Mouse (Mus musculus) kidney, postnatal 4 days (tissue): ENCODE results near the gene Shbg.

ENCODE experiments used
- DNase-seq, 2 experiments: peaks; one replicate each; pipeline ENCODE4 v3.0.0; 2021; ENCODE audit warnings: mixed read lengths in 2 of 2

The Shbg gene

DNA sequence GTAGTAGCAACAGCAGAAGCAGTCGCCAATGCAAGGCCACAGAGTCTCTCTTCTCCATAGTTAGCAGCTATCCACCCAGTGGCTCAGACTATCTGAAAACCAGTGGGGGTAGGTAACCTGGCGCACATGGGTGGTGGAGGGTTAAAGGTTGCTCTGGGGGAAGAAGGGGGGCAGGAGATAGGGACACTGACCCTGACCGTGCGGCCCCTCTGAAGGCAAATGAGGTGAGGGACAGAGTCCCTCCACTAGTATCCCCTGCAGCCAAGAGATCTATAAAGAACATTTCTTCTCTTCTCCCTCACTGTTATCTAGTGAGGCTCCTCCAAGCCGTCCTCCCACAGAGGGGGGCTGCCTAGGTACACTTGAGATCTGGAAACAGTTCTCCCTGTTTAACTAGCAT is at the start of gene Shbg:
Shbg (minus strand) TSS at position 101 of the 400 bp plus-strand sequence.
- DNase-seq: no peak

DNA sequence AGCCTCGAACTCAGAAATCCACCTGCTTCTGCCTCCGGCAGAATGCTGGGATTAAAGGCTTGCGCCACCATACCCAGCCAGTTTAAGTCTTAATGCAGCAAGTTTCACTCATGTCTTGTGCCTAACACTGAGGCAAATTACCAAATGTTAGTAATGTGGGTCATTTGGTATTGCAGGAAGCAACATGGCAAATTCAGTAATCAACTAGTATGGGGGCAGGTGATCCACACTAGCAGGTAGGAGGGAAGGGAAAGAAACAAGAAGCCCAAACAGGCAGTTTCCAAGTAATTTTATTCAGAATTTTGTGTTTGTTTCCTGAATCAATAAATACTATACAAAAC is 48.9 kb upstream of the Shbg start:
- DNase-seq: no peak

DNA sequence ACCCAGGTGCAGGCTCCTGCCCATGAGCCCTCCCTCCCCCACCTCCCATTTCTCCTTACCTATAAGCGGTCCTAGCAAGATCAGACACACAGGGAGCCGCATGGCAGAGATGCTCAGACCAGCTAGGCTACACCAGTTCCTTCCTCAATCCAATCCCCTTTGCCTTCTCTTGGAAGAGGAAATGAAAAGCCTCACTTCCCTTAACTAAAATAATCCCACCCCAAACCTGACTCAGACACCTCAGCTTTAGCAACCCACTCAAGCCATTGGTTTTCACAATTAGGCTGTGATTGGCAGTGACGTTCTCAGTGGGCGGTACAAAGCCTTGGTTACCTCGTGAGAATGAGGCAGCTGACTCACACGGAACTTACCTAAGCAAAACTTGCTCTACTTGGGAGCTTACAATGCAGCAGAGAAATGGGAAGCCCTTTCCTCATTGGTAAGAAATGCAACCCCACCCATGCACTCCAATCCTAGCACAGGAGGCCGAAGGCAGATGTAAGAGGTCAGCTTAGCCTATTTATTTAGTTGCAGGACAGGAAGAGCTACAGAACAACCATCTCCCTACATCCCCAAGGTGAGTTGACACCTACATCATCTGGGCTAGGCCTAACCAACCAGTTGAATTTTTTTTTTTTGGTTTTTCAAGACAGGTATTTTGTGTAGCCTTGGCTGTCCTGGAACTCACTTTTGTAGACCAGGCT is 48.4 kb upstream of the Shbg start, which contains the start of gene Cd68:
Cd68 (minus strand) TSS at position 193 of the 704 bp plus-strand sequence.
- peak; percentile 55 to 63 for DNase-seq

DNA sequence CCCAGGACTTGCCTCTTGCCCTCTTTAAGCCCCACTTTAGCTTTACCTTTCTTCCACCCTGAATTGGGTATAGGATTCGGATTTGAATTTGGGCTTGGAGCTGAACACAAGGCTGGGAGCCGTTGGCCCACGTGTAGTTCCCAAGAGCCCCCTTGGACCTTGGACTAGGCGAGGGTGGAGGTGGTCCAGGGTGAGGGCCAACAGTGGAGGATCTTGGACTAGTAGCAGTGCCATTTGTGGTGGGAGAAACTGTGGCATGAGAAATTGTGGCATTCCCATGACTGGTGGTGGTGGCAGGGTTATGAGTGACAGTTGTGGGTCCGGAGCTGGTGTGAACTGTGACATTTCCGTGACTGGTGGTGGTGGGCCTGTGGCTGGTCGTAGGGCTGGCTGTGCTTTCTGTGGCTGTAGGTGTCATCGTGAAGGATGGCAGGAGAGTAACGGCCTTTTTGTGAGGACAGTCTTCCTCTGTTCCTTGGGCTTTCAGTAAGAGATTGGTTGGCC is 47.8 kb upstream of the Shbg start:
- DNase-seq: peak in 1 of 2 experiments; percentile 23

DNA sequence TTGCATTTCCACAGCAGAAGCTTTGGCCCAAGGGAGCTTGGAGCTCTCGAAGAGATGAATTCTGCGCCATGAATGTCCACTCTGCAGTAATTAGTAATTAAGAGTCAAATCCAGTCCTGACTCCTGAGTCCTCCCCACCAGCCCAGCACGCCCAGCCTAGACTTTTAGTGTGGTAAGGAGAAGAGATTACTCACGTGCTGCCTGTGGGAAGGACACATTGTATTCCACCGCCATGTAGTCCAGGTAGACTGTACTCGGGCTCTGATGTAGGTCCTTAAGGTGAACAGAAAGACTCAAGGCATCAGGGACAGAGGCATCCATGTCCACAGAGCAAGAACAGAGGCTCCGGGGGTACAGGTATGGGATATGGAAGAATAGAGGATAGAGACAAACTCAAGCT is 47.1 kb upstream of the Shbg start:
- no peak for DNase-seq

DNA sequence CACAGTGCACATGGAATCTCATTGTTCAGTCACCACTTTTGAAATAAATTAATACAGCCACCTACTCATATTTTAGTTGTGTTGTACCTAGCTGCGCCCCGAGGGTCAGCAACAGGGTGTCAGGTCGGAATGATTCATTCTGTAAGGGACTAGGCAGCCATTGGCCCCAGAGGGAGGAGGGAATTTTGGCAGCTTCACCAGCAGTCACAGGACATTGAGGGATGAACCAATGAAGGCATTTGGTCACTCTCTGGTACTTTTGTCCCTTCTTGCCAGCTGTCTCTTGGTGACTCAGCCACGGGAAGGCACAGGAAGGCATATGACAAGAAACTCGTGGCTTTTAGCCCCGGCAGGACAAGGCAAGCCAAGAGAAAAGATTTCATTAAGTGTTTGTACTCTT is 46.1 kb upstream of the Shbg start:
- no peak for DNase-seq

DNA sequence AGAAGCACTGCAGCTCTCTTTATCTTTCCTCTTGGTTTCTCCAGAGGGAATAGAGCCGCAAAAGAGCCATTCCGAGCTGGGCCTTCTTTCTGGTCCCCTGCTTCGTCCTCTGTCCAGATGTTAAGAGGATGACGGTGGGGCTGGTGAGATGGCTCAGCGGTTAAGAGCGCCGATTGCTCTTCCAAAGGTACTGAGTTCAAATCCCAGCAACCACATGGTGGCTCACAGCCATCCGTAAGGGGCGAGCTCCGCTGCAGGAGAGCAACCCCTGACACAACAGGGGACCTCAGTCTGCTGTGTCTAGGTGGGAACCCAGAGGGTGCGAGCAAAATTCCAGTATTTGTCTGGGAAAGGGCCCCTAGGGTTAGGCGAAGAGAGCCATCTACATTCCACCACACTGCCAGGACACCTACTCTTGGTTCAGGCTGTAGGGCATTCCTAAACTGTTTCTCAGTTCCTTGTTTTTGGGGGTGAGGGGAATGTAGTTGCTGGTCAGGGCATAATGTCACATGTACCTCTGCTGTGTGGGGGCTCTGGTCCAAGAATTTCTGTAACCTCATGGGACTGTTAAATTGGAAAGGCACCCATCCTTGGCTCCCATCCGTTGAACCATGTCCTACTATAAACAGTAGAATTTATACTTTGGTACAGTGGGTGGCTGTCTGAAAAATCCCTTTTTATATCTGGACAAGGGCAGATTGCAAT is 45.4 kb upstream of the Shbg start:
- no peak for DNase-seq

DNA sequence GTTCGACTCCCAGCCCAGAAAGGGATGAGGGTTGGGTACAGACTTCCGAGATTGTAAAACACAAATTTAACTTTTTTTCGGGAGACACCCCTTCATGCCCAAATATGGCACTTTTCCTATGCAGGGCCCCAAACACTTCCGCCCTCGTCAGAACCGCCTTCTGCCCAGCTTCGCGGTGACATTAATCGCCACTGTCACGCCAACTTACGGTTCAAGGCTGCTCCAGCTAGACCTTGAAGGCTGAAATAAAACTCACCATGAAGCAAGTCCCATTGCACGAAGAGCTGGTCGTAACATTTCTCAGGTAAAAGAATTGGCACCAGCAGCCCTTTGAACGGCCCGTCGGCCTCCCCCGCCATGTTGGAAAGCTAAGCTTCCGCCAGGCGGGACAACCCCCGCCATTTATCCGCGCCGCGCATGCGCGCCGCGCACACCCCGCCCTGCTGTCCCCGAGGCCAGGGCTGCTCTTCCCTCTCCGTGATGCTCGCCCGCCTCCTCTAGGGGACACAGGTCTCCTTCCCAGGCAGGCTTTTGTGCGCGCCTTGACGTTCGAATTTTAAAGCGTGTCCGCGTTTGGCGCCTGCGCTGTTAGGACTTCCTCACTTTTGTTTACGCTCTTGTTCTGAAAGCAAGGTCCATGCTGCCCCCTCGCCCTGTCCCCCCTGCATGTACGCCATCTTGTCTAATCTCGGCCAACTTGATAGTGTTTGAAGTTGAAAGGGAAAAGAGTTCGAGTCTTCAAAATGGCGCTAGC is 44.7 kb upstream of the Shbg start, which contains the start of gene Mpdu1:
Mpdu1 (minus strand) TSS at position 430 of the 754 bp plus-strand sequence.
- peak; percentile 94 to 97 for DNase-seq

DNA sequence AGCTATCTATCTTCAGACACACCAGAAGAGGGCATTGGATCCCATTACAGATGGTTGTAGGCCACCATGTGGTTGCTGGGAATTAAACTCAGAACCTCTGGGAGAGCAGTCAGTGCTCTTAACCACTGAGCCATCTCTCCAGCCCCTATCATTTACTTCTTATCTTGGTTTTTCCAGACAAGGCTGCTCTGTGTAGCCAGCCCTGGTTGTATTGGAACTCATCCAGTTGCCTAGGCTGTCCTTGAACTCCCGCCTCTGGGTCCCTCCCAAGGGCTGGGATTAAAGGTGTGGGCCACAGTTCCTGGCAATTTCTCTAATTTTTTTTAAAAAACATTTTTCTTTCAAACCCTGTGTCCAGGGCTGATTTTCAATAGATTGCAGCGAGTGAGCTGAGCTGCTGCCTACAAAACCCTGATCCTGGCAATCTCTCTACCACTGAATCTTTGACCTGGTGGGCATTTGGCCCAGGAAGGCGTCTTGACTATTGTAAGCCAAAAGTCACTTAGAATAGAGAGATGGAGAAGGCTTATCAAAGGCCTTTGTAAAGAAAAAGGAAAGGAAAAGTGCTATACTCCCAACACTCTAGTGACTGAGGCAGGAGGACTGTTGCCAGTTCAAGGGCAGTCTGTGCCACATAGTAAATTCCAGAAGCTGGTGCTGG is 43.6 kb upstream of the Shbg start:
- DNase-seq: no peak

DNA sequence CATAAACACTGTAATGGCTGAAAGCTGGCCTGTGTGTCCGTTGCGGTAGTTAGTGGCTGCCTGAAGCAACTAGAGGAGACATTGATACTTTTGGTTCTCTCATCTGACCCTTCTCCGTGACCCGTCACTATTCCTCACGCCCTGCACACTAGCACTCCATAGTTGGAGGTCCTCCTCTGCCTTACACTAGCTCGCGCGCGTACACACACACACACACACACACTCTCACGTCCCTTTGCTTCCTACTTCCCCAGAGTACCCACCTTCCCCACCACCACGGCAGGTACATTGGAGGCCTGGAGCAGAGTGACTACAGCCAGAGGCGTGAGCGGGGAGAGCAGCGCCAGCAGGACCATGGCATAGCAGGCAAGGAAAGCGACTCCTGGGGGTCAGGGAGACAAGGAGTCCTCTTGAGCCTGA is 39.8 kb upstream of the Shbg start:
- peak in 1 of 2 experiments; percentile 9 for DNase-seq

DNA sequence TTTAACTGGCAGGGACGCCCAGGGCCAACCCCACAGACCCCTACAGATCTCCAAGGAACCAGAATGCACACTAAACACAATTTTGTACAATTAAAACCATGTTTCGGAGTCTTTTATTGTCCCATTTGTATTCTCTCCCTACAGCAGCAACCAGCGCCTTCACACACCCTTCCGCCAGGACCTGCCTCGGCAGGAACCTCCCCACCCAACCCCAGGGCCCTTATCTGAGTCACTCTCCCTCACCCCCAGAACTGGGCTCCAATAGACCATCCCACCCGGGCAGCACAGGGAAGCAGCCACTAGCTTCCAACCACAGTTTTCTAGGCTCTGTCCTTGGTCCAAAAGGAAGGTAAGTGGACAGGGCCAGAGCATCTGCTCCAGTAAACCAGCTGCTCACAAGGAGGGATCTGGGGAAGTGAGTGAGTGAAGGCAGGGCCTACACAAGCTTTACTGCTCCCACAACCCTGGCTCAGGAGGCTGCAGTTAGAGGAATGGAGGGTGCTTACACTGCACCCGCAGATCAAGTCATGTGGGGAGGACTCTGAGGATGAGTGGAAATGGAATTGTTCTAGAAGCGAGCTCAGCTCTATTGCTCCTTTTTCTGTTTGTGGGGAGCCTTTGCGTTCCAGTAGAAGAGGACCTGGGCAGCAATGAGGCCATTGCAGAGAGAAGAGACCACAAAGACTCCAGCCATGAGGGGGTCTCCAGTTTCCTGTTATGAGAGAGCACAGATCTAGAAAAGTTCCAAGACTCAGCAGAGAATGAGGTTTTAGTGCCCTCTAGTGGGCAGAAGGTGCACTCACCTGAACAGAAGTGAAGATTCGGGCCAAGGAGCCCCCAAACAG is 39.1 kb upstream of the Shbg start:
- DNase-seq: peak; percentile 67 to 73

DNA sequence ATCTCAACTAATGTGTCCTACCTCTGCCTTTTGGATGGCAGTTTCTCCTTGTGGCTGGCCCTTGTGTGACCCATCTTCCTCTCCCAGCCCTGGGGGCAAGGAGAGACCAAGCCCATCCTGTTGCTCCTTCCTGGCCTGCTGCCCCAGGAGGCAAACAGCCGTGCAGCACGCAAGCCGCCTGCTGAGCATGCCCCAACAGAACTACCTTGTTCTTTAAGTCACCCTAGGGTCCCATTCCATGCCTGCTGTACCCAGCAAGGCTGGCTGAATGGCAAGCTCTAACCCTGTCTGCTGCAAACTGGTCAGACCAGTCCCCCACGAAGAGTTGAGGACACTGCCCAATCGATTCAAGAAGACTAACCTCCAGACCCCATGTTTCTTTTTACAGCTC is 38.4 kb upstream of the Shbg start:
- peak in 1 of 2 experiments; percentile 14 for DNase-seq

DNA sequence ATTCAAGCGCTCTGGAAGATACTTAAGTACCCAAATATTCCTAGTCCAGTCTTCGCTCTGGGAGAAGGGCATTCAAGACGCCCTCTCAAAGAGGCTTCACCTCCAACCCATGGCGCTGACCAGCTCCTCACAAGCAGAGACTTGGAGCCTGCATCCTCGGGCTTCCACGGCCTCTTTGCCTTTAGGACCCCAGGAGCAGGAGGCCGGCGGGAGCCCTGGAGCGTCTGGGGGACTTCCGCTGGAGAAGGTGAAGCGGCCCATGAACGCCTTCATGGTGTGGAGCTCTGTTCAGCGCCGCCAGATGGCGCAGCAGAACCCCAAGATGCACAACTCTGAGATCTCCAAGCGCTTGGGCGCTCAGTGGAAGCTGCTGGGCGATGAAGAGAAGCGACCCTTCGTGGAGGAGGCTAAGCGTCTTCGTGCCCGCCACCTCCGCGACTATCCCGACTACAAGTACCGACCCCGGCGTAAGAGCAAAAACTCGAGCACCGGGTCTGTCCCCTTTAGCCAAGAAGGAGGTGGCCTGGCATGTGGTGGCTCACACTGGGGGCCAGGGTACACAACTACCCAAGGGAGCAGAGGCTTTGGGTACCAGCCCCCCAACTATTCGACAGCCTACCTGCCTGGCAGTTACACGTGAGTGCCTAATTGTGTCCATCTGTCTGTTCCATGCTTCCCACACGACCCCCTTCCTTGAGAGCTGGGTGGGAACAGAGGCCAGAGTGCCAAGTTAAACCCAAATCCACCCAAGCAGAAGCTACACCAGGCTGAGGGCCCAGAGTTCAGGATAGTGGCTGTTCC is 37.8 kb upstream of the Shbg start, which contains the start of gene Sox15:
Sox15 (plus strand) TSS at position 51 of the 801 bp plus-strand sequence.
- peak; percentile 85 to 91 for DNase-seq

DNA sequence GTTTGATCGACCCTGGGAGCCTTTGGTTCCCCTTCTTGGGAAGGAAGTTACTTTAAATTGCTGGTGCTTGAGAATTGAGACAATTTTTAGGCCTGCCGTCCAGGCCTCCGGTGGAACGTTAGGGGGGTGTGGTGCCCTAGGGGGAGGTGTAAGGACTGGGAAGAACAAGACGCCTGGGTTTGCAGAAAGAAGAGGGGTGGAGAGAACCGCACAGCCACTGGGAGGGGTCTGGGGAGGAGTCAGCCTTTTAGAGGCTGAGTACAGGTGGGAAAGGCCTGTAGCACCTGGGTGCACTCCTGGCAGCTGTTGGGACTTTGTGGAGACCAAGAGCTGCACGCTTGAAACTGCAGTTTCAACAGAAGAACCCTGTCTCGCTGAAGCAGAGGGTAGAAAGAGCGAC is 37.1 kb upstream of the Shbg start:
- DNase-seq: peak; percentile 23 to 35

DNA sequence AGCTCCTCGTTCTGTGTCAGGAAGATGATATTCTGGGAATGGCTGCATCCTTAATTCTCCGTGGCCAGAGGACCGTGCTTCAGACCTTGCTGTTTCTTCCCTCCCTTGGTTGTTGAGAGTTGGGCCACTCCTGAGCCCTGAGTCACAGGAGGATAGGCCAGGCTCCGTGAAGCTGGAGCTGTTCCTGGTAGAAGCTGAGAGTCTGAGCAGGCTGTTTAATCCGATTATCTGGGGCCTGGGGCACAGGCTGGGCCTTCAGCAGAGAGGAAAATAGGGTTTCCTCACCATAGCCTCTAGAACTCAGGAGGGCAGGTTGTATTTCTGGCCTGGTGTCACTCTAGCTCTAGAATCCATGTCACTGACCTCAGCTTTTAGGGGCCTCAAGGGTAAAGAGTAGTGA is 35.7 kb upstream of the Shbg start:
- DNase-seq: no peak

DNA sequence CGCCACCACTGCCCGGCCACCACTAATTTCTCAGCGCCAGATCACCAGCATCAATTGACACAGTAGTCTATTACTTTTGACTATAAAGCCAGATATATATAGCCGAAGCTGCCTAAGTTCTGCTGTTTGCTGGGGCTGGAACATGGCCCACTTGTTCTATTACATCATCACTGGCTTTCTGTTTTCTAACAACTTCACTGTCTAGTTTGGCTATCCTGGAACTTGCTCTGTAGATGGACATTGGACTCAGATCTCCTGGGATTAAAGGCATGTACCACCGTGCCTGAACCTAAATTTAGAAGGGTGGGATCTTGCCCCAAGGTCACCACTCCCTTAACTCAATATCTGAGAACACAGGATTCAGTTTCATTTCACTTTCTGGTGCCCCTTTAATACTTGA is 28.2 kb upstream of the Shbg start:
- DNase-seq: no peak

DNA sequence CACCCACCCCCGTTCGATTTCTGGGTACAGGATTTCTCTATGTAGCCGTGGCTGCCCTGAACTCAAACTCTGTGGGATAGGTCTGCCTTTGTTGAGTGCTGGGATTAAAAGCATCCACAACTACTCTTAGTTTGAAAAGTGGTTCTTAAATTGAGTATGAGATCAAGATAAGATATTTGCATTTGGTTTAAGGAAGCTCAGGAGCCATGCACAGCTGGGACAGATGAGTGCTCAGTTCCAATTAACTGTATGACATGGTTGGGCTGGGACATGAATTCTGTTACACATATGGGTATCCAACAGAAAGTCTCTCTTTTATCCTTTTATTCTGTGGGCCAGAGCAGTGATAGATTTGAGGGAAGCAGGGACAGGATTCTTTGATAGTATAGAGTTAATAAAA is 17.8 kb upstream of the Shbg start:
- DNase-seq: no peak

DNA sequence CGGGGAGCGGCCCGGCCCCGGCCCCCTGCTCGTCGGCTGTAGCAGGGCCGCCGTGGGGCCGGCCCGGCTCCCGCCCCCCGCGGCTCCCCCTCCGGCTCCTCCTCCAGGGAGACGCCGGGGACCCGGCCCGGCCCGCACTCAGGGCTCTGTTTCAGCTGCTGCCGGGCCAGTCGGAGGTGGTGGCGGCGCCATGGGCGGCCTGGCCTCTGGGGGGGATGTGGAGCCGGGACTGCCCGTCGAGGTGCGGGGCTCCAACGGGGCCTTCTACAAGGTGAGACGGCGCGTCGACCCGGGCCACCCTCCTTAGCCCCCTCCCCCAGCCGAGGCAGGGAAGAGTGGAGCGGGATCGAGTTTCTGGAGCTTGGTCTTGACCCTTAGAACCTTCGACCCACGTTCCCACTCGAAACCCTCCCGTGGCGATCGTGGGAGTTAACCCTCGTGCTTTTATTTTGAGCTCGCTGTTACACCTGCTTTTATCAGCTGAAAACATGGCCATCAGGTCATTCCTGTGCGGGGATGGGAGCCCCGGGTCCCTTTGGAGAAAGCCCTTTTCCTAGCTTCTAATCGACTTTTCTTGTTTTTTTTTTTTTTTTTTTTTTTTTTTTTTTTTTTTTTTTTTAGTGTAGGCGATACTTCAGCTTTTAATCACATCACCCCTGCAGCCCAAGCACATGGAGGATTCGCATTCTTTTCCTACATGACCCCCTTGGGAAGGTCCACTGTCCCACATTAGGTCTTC is 15.6 kb upstream of the Shbg start:
- peak in 1 of 2 experiments; percentile 87 for DNase-seq

DNA sequence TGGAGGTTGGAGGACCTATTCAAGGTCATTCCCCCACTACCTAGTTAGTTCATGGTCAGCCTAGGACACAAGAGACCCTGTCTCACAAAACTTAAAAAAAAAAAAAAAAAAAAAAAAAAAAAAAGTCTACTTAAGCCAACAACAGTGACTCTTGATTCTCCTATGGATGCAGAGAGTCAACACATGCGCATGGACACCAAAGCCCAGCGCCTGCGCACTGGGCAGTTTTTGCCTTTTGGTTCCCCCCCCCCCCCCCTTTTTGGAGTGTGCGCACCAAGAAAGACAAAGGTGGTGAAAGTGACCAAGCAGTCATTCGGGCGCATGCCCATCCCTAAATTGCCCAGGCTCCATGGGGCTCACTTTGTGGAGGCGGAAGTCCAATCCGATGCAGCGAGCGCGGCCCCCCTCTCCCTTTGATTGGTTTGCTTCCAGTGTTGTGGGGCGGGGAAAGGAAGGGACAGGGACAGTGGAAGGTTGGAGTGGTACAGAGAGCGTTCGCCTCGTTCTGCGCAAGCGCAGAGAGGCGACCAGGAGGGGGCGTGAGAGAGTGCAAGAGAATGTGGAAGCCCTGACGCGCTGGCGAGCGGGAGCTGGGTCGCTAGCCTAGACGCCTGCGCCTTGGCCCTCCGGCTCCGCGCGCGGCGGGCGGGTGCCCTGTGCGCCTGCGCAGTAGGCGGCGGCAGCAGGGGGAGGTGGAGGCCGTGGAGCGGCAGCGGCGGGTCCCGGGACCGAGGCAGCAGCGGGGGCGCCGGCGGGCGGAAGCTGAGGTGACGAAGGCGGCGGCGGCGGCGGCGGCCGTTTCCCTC is 14.8 kb upstream of the Shbg start, which contains the start of gene Fxr2:
Fxr2 (plus strand) TSS at position 707 of the 806 bp plus-strand sequence.
- DNase-seq: peak; percentile 100
